Mouse (Mus musculus) liver, embryonic 14.5 days (tissue): ENCODE measurements around the gene Ptprd. TPM values are rescaled to one million over a fixed set of nuclear protein-coding genes. Genes with fewer than 3 reads are reported as not detected.
A peak's percentile ranks its signal among the peaks of the same experiment; 100 is the strongest.

Source experiments
- ATAC-seq: fragments of 200-750 bp; cut with Nextera tagmentation; 2 replicates; pipeline ENCODE4 v1.8.0; 2017; ENCODE audit warnings: moderate number of reproducible peaks, mild to moderate bottlenecking, moderate library complexity; ENCODE audit not compliant: insufficient read depth
- DNase-seq, 3 experiments: peaks; one replicate each; pipeline ENCODE4 v3.0.0-alpha.2; 2012 to 2013; ENCODE audit warnings: low read depth in 3 of 3, low spot score in 3 of 3
- H3K27ac ChIP-seq: fragments of 300-500 bp; sonication (generic); 2 replicates; pipeline ENCODE4 v1.5.1; 2014; ENCODE audit warnings: moderate library complexity, mild to moderate bottlenecking, control low read depth, inconsistent platforms
- H3K27me3 ChIP-seq: fragments of 300-500 bp; sonication (generic); 2 replicates; pipeline ENCODE4 v1.6.1; 2014; ENCODE audit warnings: mild to moderate bottlenecking, low read length, moderate library complexity; ENCODE audit not compliant: control insufficient read depth, insufficient read depth
- H3K36me3 ChIP-seq: fragments of 300-500 bp; sonication (generic); replicated peaks from 2 replicates; pipeline ENCODE4 v1.6.1; 2014; ENCODE audit warnings: low read depth; ENCODE audit not compliant: control insufficient read depth, insufficient read depth
- H3K4me1 ChIP-seq, 2 experiments: fragments of 200-500 bp in 1 of 2; fragments of 300-500 bp in 1 of 2; sonication (generic) in 1 of 2; replicated peaks; 2 replicates each; pipeline ENCODE4 v1.6.1; 2012 to 2014; ENCODE audit warnings: antibody characterized with exemption in 1 of 2, inconsistent platforms in 1 of 2, low read length in 1 of 2; ENCODE audit not compliant: control insufficient read depth in 2 of 2, insufficient read depth in 2 of 2
- H3K4me2 ChIP-seq: fragments of 300-500 bp; sonication (generic); 2 replicates; pipeline ENCODE4 v1.6.1; 2014; ENCODE audit warnings: low read depth, mild to moderate bottlenecking, control low read depth, moderate library complexity
- H3K4me3 ChIP-seq, 2 experiments: fragments of 200-500 bp in 1 of 2; fragments of 300-500 bp in 1 of 2; sonication (generic) in 1 of 2; 2 replicates each; pipeline ENCODE4 v1.5.1; 2012 to 2014; ENCODE audit warnings: low read depth in 2 of 2, low read length in 2 of 2, mild to moderate bottlenecking in 2 of 2, control low read depth in 1 of 2, inconsistent platforms in 1 of 2, moderate library complexity in 1 of 2; ENCODE audit not compliant: insufficient read depth in 1 of 2
- H3K9ac ChIP-seq: fragments of 300-500 bp; sonication (generic); replicated peaks from 2 replicates; pipeline ENCODE4 v1.6.1; 2014; ENCODE audit warnings: mild to moderate bottlenecking, control low read depth, moderate library complexity
- H3K9me3 ChIP-seq: fragments of 300-500 bp; sonication (generic); 2 replicates; pipeline ENCODE4 v1.6.1; 2016; ENCODE audit warnings: low read length, mixed read lengths; ENCODE audit not compliant: control insufficient read depth
- CTCF ChIP-seq: IDR thresholded peaks from 2 replicates; pipeline ENCODE4 v1.5.1; 2016; ENCODE audit warnings: antibody characterized with exemption, low read depth, control low read depth
- EP300 ChIP-seq: IDR thresholded peaks from 2 replicates; pipeline ENCODE4 v1.6.1; 2016; ENCODE audit warnings: antibody characterized with exemption, low read depth
- WGBS: fragments of 180-500 bp; shearing (Covaris S2); extraction: QIAGEN DNeasy Blood & Tissue Kit; methylation state at CpG from one replicate; pipeline ENCODE4 v1.1.7; 2014; ENCODE audit not compliant: insufficient replicate concordance; 5-methylcytosine and 5-hydroxymethylcytosine counted together
- polyA plus RNA-seq, 2 experiments: library from polyadenylated mRNA; depleted of rRNA in 1 of 2; stranded (reverse) in 1 of 2; unstranded in 1 of 2; fragments of >200 nt; fragmentation: Nextera tagmentation in 1 of 2; extraction: Ambion mirVana in 1 of 2; gene quantifications; 2 replicates each; pipeline versions ENCODE4 v1.2.1 to v1.2.3; 2012 to 2014

Gene Ptprd
- polyA plus RNA-seq (2012; rRNA removed) = 1.4 and 1.5 TPM in 2 replicates
- polyA plus RNA-seq (2014; fragmentation: Nextera tagmentation; extraction: Ambion mirVana) = 2.8 and 3.7 TPM in 2 replicates

GRCm38 (mm10) chr4:78211529-78212494 lies at the start of gene Ptprd:
Gene Ptprd (minus strand): TSS chr4:78211961.
- H3K4me1 ChIP-seq = no peaks in the 10 kb centered on the region
- H3K27ac ChIP-seq = no peak within 1 kb of the TSS
- no peaks in the 10 kb centered on the region for H3K9me3 ChIP-seq
- H3K9ac ChIP-seq = no peak within 1 kb of the TSS
- no peak for DNase-seq
- ATAC-seq = no peak
- TF ChIP-seq CTCF (no peak), EP300 (no peak)
- H3K4me3 ChIP-seq = peak within 1 kb of the TSS in 1 of 2 experiments; percentile 4; a peak in 1 of 4 replicates
- H3K27me3 ChIP-seq = no peaks in the 10 kb centered on the region; the same call in 1 of the 2 replicates
- peak within 1 kb of the TSS; percentile 36 for H3K4me2 ChIP-seq
- no peaks in the 10 kb centered on the region for H3K36me3 ChIP-seq
- 1% methylated on average over 55 of the region's 86 CpGs for WGBS

GRCm38 (mm10) chr4:78235820-78236219 lies 24.1 kb upstream of the Ptprd start:
- DNase-seq (no peak), ATAC-seq (no peak)
- Histone ChIP-seq H3K27me3 (no peaks in the 10 kb centered on the region), H3K4me2 (no peak overlapping the region), H3K36me3 (no peaks in the 10 kb centered on the region), H3K4me1 (no peaks in the 10 kb centered on the region), H3K4me3 (no peak overlapping the region), H3K9ac (no peak overlapping the region), H3K9me3 (no peaks in the 10 kb centered on the region), H3K27ac (no peak overlapping the region)
- 57% methylated on average over 2 of the region's 2 CpGs for WGBS
- TF ChIP-seq EP300 (no peak), CTCF (no peak)

- Histone ChIP-seq H3K4me2 (no peak overlapping the region), H3K9ac (no peak overlapping the region), H3K4me3 (no peak overlapping the region), H3K36me3 (no peaks in the 10 kb centered on the region), H3K27me3 (no peaks in the 10 kb centered on the region), H3K4me1 (no peaks in the 10 kb centered on the region), H3K9me3 (no peaks in the 10 kb centered on the region), H3K27ac (no peak overlapping the region)
- no peak for ATAC-seq
- TF ChIP-seq EP300 = no peak
- TF ChIP-seq CTCF = no peak
- no peak for DNase-seq
- WGBS = 44% methylated on average over 2 of the region's 2 CpGs
Observed at GRCm38 (mm10) chr4:78235316-78235715, 23.6 kb upstream of the Ptprd start.

- H3K27ac ChIP-seq = no peak overlapping the region
- no peak for ATAC-seq
Observed at GRCm38 (mm10) chr4:78234681-78235080, 22.9 kb upstream of the Ptprd start.

GRCm38 (mm10) chr4:78213949-78214348 lies 2.2 kb upstream of the Ptprd start:
- no peak for DNase-seq
- WGBS = 46% methylated on average over 4 of the region's 4 CpGs
- TF ChIP-seq CTCF (no peak), EP300 (no peak)

More at GRCm38 (mm10) chr4:78234681-78235080, 22.9 kb upstream of the Ptprd start:
- H3K9me3 ChIP-seq = no peaks in the 10 kb centered on the region
- no peaks in the 10 kb centered on the region for H3K4me1 ChIP-seq
- no peak for DNase-seq
- no peak overlapping the region for H3K4me2 ChIP-seq
- WGBS = 62% methylated on average over 1 of the region's 1 CpGs
- no peak overlapping the region for H3K4me3 ChIP-seq
- H3K36me3 ChIP-seq = no peaks in the 10 kb centered on the region
- no peak overlapping the region for H3K9ac ChIP-seq
- TF ChIP-seq CTCF = no peak
- no peak for TF ChIP-seq EP300
- no peaks in the 10 kb centered on the region for H3K27me3 ChIP-seq

More at GRCm38 (mm10) chr4:78213949-78214348, 2.2 kb upstream of the Ptprd start:
- ATAC-seq = no peak
- Histone ChIP-seq H3K27ac (no peak overlapping the region), H3K27me3 (no peaks in the 10 kb centered on the region; the same call in 1 of the 2 replicates), H3K9ac (no peak overlapping the region), H3K36me3 (no peaks in the 10 kb centered on the region), H3K4me2 (no peak overlapping the region), H3K4me1 (no peaks in the 10 kb centered on the region), H3K9me3 (no peaks in the 10 kb centered on the region), H3K4me3 (no peak overlapping the region)
